Mouse (Mus musculus) C2C12 (cell line): ENCODE measurements around the gene Wwtr1.
A peak's percentile ranks its signal among the peaks of the same experiment; 100 is the strongest.

Experiments used
- CTCF ChIP-seq: IDR thresholded peaks from one replicate; pipeline ENCODE4 v1.5.1; 2011; ENCODE audit not compliant: control insufficient read depth, insufficient read depth, insufficient read length
- USF1 ChIP-seq: IDR thresholded peaks from one replicate; pipeline ENCODE4 v1.6.1; 2011; ENCODE audit warnings: low read depth, mild to moderate bottlenecking, control low read depth, moderate library complexity

DNA sequence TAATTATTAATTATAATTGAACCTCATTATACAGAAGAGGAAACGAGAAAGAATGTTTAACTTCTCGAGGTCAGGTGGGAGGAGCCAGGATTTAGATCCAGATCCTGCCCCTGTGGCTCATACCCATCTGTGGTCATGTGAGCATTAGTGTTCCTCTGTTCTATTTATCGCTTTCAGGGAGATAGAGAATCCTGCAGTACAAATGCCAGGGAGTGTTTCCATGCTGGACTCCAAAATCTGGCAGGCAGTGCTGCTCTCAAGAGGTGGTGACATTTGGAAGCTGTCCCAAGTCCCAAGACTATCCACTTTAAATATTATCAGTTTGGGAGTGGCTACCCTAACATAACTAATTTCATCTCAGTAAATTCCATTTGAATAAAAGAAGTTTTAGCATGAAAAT lies 144.0 kb downstream of the Wwtr1 start:
- no peak for TF ChIP-seq CTCF
- TF ChIP-seq USF1: peak; percentile 6
